Mouse (Mus musculus): ENCODE data around the gene Vmn1r51. TPM values are rescaled to one million over a fixed set of nuclear protein-coding genes. Genes with fewer than 3 reads are reported as not detected.
"Not testable (repeated sequence)": the region's sequence is repeated elsewhere in the genome, so short reads cannot be mapped to it uniquely, and the experiment has no call there.

Vmn1r51 gene
- total RNA-seq (2014; fragmentation: Nextera tagmentation) (not detected in 2 replicates), total RNA-seq (2017) (0.11 and 0.17 TPM in 2 replicates), polyA plus RNA-seq (2012) (not detected in 2 replicates)

DNA sequence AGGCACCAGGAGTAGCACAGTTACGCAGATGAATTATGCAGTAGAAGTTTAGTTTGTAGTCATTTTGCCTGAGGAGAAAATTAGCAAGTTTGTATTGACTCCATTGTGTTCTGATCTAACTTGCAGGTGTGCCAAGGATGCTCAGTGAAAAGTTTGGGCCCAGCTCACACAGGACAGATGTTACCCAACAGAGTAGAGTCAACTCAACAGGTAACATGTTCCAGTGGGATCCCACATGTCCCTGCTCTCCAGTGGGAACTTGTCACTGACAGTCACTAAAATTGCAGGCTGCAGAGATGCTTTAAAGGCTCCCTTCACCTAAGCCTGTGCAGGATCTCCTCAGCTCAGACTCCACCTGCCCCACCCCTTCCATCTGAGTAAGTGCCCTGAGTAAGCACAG lies at the start of gene Vmn1r51:
TSS of gene Vmn1r51 (plus strand) at position 301 of the 400 bp plus-strand sequence.
- H3K4me3 ChIP-seq (ENCODE audit: low read depth, low read length); H3K27me3 ChIP-seq (ENCODE audit: insufficient read depth, low read length); H3K36me3 ChIP-seq (replicated peaks); ATAC-seq (ENCODE audit: extremely low read depth, insufficient number of reproducible peaks, low FRiP score, poor library complexity, severe bottlenecking); DNase-seq (ENCODE audit: low spot score); H3K9me3 ChIP-seq (replicated peaks); H3K4me1 ChIP-seq (ENCODE audit: insufficient read depth, low read depth, low read length): not testable (repeated sequence)

DNA sequence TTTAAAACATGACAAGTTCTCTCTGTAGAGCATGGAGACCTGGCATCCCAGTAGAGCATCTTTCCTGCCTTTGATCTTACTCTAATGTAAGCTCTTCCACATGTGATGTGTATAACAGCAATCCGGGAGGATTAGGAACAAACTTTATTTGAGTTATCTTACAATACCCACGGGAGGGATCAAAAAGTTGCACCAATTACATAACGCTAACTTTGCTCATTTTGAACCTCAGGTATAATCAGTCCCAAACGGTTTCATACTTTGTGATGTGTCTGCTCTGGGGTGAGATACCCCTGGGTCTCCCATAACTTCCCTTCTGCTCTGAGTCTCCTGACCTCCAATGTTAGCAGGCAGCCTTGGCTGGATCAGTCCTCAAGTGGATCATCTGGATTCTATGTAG lies 44.0 kb upstream of the Vmn1r51 start, which contains the start of gene Vmn1r49:
TSS of gene Vmn1r49 (minus strand) at position 101 of the 400 bp plus-strand sequence.
- DNase-seq (ENCODE audit: low spot score) (no peak), ATAC-seq (ENCODE audit: extremely low read depth, insufficient number of reproducible peaks, low FRiP score, poor library complexity, severe bottlenecking) (no peak)
- no peaks in the 10 kb centered on the region for H3K36me3 ChIP-seq (replicated peaks)
- TF ChIP-seq GATA1 (IDR thresholded peaks at IDR 0.05; ENCODE audit: borderline replicate concordance, low read length) (no peak), GATA2 (IDR thresholded peaks at IDR 0.05; ENCODE audit: borderline replicate concordance, low read depth, low read length) (no peak), CTCF (IDR thresholded peaks at IDR 0.05; ENCODE audit: low read depth, low read length) (no peak), POLR2AphosphoS5 (IDR thresholded peaks at IDR 0.05; ENCODE audit: insufficient replicate concordance, low read depth, low read length) (no peak), TAL1 (conservative IDR thresholded peaks at IDR 0.05; ENCODE audit: low read depth, low read length) (no peak)
- no peak within 1 kb of the TSS for H3K4me3 ChIP-seq (ENCODE audit: low read depth, low read length)
- H3K27me3 ChIP-seq (ENCODE audit: insufficient read depth, low read length), result no peaks in the 10 kb centered on the region
- no peaks in the 10 kb centered on the region for H3K4me1 ChIP-seq (ENCODE audit: insufficient read depth, low read depth, low read length)
- H3K9me3 ChIP-seq (replicated peaks), result no peaks in the 10 kb centered on the region

DNA sequence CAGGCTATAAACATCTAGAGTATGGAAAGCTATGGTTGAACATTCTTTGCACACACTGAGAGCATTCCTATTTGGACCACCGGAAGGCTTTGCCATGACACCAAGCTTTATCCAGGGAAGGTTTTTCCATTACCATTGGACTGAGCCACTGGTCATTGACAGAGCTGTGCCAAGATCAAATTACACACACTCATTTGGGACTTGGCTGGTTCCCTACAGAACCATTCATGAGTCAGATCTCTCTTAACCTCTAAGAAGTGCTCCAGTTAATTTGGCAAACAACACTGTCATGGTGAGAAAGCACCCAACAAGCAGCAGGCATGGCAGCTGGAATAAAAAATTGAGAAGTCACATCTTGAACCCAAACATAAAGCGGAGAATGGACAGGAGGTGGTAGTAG lies 21.8 kb upstream of the Vmn1r51 start:
- ATAC-seq (ENCODE audit: extremely low read depth, insufficient number of reproducible peaks, low FRiP score, poor library complexity, severe bottlenecking), result no peak
- Histone ChIP-seq H3K9me3 (replicated peaks) (no peaks in the 10 kb centered on the region), H3K4me1 (ENCODE audit: insufficient read depth, low read depth, low read length) (no peaks in the 10 kb centered on the region), H3K27me3 (ENCODE audit: insufficient read depth, low read length) (no peaks in the 10 kb centered on the region), H3K4me3 (ENCODE audit: low read depth, low read length) (no peak overlapping the region), H3K36me3 (replicated peaks) (no peaks in the 10 kb centered on the region)
- TF ChIP-seq POLR2AphosphoS5 (IDR thresholded peaks at IDR 0.05; ENCODE audit: insufficient replicate concordance, low read depth, low read length) (no peak), TAL1 (conservative IDR thresholded peaks at IDR 0.05; ENCODE audit: low read depth, low read length) (no peak), GATA2 (IDR thresholded peaks at IDR 0.05; ENCODE audit: borderline replicate concordance, low read depth, low read length) (no peak), CTCF (IDR thresholded peaks at IDR 0.05; ENCODE audit: low read depth, low read length) (no peak)
- DNase-seq (ENCODE audit: low spot score), result no peak

DNA sequence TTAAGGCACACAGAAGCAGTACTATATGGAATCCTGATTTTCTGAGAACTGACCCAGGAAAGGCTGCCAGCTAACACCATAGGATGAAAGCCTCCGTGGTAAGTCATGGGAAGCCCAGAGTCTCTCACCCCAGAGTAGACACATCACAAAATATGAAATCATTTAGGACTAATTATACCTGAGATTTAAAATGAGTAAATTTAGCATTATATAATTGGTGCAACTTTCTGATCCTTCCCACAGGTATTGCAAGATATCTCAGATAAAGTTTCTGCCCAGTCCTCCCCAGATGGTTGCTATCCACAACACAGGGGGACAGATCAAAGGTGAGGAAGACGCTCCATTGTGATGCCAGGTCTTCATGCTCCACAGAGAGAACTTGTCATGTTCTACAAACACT lies 21.3 kb upstream of the Vmn1r51 start, which contains the start of gene Vmn1r50:
TSS of gene Vmn1r50 (plus strand) at position 301 of the 400 bp plus-strand sequence.
- Histone ChIP-seq H3K36me3 (replicated peaks) (no peaks in the 10 kb centered on the region), H3K4me1 (ENCODE audit: insufficient read depth, low read depth, low read length) (no peaks in the 10 kb centered on the region), H3K4me3 (ENCODE audit: low read depth, low read length) (no peak within 1 kb of the TSS), H3K27me3 (ENCODE audit: insufficient read depth, low read length) (no peaks in the 10 kb centered on the region), H3K9me3 (replicated peaks) (no peaks in the 10 kb centered on the region)
- TF ChIP-seq GATA1 (IDR thresholded peaks at IDR 0.05; ENCODE audit: borderline replicate concordance, low read length), result no peak
- TF ChIP-seq GATA2 (IDR thresholded peaks at IDR 0.05; ENCODE audit: borderline replicate concordance, low read depth, low read length), result no peak
- no peak for TF ChIP-seq POLR2AphosphoS5 (IDR thresholded peaks at IDR 0.05; ENCODE audit: insufficient replicate concordance, low read depth, low read length)
- no peak for TF ChIP-seq TAL1 (conservative IDR thresholded peaks at IDR 0.05; ENCODE audit: low read depth, low read length)
- TF ChIP-seq CTCF (IDR thresholded peaks at IDR 0.05; ENCODE audit: low read depth, low read length), result no peak
- ATAC-seq (ENCODE audit: extremely low read depth, insufficient number of reproducible peaks, low FRiP score, poor library complexity, severe bottlenecking) (no peak), DNase-seq (ENCODE audit: low spot score) (no peak)

DNA sequence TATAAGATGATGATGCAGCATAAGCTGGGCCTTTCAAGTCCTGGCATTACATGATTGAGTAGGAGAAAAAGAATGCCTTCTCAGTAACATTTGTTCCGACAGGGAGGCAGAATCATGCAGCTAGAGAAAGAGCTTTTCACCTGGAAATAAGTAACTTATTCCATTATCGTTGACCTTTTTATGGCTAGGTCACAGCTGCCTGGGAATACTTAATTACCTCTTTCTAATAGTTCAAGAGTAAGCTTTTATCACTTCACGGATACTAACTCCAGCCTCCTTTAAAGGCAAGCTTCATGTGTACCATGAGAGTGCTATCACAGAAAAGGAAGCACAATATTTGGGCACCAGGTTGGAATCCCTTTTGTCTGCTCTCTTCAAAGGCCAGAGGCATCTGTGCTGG lies 37.7 kb downstream of the Vmn1r51 start:
- no peaks in the 10 kb centered on the region for H3K4me1 ChIP-seq (ENCODE audit: insufficient read depth, low read depth, low read length)
- H3K4me3 ChIP-seq (ENCODE audit: low read depth, low read length), result no peak overlapping the region
- DNase-seq (ENCODE audit: low spot score) (no peak), ATAC-seq (ENCODE audit: extremely low read depth, insufficient number of reproducible peaks, low FRiP score, poor library complexity, severe bottlenecking) (no peak)
- no peaks in the 10 kb centered on the region for H3K36me3 ChIP-seq (replicated peaks)
- no peaks in the 10 kb centered on the region for H3K9me3 ChIP-seq (replicated peaks)
- TF ChIP-seq GATA2 (IDR thresholded peaks at IDR 0.05; ENCODE audit: borderline replicate concordance, low read depth, low read length) (no peak), TAL1 (conservative IDR thresholded peaks at IDR 0.05; ENCODE audit: low read depth, low read length) (no peak), GATA1 (IDR thresholded peaks at IDR 0.05; ENCODE audit: borderline replicate concordance, low read length) (no peak), CTCF (IDR thresholded peaks at IDR 0.05; ENCODE audit: low read depth, low read length) (no peak), POLR2AphosphoS5 (IDR thresholded peaks at IDR 0.05; ENCODE audit: insufficient replicate concordance, low read depth, low read length) (no peak)
- H3K27me3 ChIP-seq (ENCODE audit: insufficient read depth, low read length), result no peaks in the 10 kb centered on the region

DNA sequence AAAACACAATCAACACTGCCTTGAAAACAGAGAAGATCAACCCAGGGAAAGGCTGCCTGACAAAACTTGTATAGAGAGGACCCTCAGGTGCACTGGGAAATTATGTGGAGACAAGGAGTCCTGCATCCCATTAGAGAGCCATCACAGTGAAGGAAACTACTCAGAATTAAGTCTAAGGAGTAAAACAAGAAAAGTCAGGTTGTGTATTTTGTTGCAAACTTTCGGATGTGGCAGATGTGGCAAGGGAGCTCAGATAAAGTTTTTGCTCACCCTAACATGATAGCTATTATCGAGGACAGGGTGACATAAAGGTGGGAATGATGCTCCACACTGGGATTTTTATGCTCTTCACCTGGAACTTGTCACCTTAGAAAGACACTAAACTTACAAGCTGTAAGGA lies 52.1 kb downstream of the Vmn1r51 start, which contains the start of gene Vmn1r52:
TSS of gene Vmn1r52 (plus strand) at position 301 of the 400 bp plus-strand sequence.
- TF ChIP-seq POLR2AphosphoS5 (IDR thresholded peaks at IDR 0.05; ENCODE audit: insufficient replicate concordance, low read depth, low read length), result no peak
- TF ChIP-seq GATA1 (IDR thresholded peaks at IDR 0.05; ENCODE audit: borderline replicate concordance, low read length), result no peak
- no peak for TF ChIP-seq TAL1 (conservative IDR thresholded peaks at IDR 0.05; ENCODE audit: low read depth, low read length)
- TF ChIP-seq CTCF (IDR thresholded peaks at IDR 0.05; ENCODE audit: low read depth, low read length), result no peak
- TF ChIP-seq GATA2 (IDR thresholded peaks at IDR 0.05; ENCODE audit: borderline replicate concordance, low read depth, low read length), result no peak
- ATAC-seq (ENCODE audit: extremely low read depth, insufficient number of reproducible peaks, low FRiP score, poor library complexity, severe bottlenecking), result no peak

More for the DNA sequence above, 52.1 kb downstream of the Vmn1r51 start, which contains the start of gene Vmn1r52:
- Histone ChIP-seq H3K9me3 (replicated peaks) (no peaks in the 10 kb centered on the region), H3K27me3 (ENCODE audit: insufficient read depth, low read length) (no peaks in the 10 kb centered on the region), H3K4me3 (ENCODE audit: low read depth, low read length) (no peak within 1 kb of the TSS), H3K4me1 (ENCODE audit: insufficient read depth, low read depth, low read length) (no peaks in the 10 kb centered on the region), H3K36me3 (replicated peaks) (no peaks in the 10 kb centered on the region)
- DNase-seq (ENCODE audit: low spot score), result no peak

Other genes starting within 250 kb of the Vmn1r51 start
- gene Vmn1r42, start 246.2 kb upstream of the Vmn1r51 start, total RNA-seq (2014; fragmentation: Nextera tagmentation), result not detected in 2 replicates
- 0.11 and 0.12 TPM in 2 replicates for gene Vmn1r42, start 246.2 kb upstream of the Vmn1r51 start, total RNA-seq (2017)
- gene Vmn1r42, start 246.2 kb upstream of the Vmn1r51 start, polyA plus RNA-seq (2012), result not detected in 2 replicates
- not detected in 2 replicates for gene Vmn1r43, start 246.2 kb upstream of the Vmn1r51 start, total RNA-seq (2014; fragmentation: Nextera tagmentation)
- gene Vmn1r43, start 246.2 kb upstream of the Vmn1r51 start, total RNA-seq (2017), result 0.05 and 0.17 TPM in 2 replicates
- not detected in 2 replicates for gene Vmn1r43, start 246.2 kb upstream of the Vmn1r51 start, polyA plus RNA-seq (2012)
- not detected in 2 replicates for gene Vmn1r44, start 238.9 kb upstream of the Vmn1r51 start, total RNA-seq (2014; fragmentation: Nextera tagmentation)
- gene Vmn1r44, start 238.9 kb upstream of the Vmn1r51 start, total RNA-seq (2017), result 0.27 and 0.29 TPM in 2 replicates
- gene Vmn1r44, start 238.9 kb upstream of the Vmn1r51 start, polyA plus RNA-seq (2012), result not detected in 2 replicates
- gene Vmn1r45, start 182.0 kb upstream of the Vmn1r51 start, total RNA-seq (2014; fragmentation: Nextera tagmentation), result not detected in 2 replicates
- gene Vmn1r45, start 182.0 kb upstream of the Vmn1r51 start, total RNA-seq (2017), result 0.06 and 0.11 TPM in 2 replicates
- gene Vmn1r45, start 182.0 kb upstream of the Vmn1r51 start, polyA plus RNA-seq (2012), result not detected in 2 replicates
- gene Vmn1r46, start 153.3 kb upstream of the Vmn1r51 start, total RNA-seq (2014; fragmentation: Nextera tagmentation), result not detected in 2 replicates
- 0.11 and 0.12 TPM in 2 replicates for gene Vmn1r46, start 153.3 kb upstream of the Vmn1r51 start, total RNA-seq (2017)
- gene Vmn1r46, start 153.3 kb upstream of the Vmn1r51 start, polyA plus RNA-seq (2012), result not detected in 2 replicates
- gene Vmn1r47, start 106.4 kb upstream of the Vmn1r51 start, total RNA-seq (2014; fragmentation: Nextera tagmentation), result not detected in 2 replicates
- 0.16 and 0.17 TPM in 2 replicates for gene Vmn1r47, start 106.4 kb upstream of the Vmn1r51 start, total RNA-seq (2017)
- not detected in 2 replicates for gene Vmn1r47, start 106.4 kb upstream of the Vmn1r51 start, polyA plus RNA-seq (2012)
- not detected in 2 replicates for gene Vmn1r48, start 85.8 kb upstream of the Vmn1r51 start, total RNA-seq (2014; fragmentation: Nextera tagmentation)
- gene Vmn1r48, start 85.8 kb upstream of the Vmn1r51 start, total RNA-seq (2017), result not detected in 2 replicates
- gene Vmn1r48, start 85.8 kb upstream of the Vmn1r51 start, polyA plus RNA-seq (2012), result not detected in 2 replicates
- gene Vmn1r49, start 44.1 kb upstream of the Vmn1r51 start, total RNA-seq (2014; fragmentation: Nextera tagmentation), result not detected in 2 replicates
- gene Vmn1r49, start 44.1 kb upstream of the Vmn1r51 start, total RNA-seq (2017), result 0.16 and 0.17 TPM in 2 replicates
- not detected in 2 replicates for gene Vmn1r49, start 44.1 kb upstream of the Vmn1r51 start, polyA plus RNA-seq (2012)
- not detected in 2 replicates for gene Vmn1r50, start 21.2 kb upstream of the Vmn1r51 start, total RNA-seq (2014; fragmentation: Nextera tagmentation)
- 0.27 TPM in 1 of 2 replicates, not detected in the other for gene Vmn1r50, start 21.2 kb upstream of the Vmn1r51 start, total RNA-seq (2017)
- gene Vmn1r50, start 21.2 kb upstream of the Vmn1r51 start, polyA plus RNA-seq (2012), result not detected in 2 replicates
- not detected in 2 replicates for gene Vmn1r52, start 52.2 kb downstream of the Vmn1r51 start, total RNA-seq (2014; fragmentation: Nextera tagmentation)
- 0.11 TPM in 1 of 2 replicates, not detected in the other for gene Vmn1r52, start 52.2 kb downstream of the Vmn1r51 start, total RNA-seq (2017)
- not detected in 2 replicates for gene Vmn1r52, start 52.2 kb downstream of the Vmn1r51 start, polyA plus RNA-seq (2012)
- not detected in 2 replicates for gene V1ra8, start 80.2 kb downstream of the Vmn1r51 start, total RNA-seq (2014; fragmentation: Nextera tagmentation)
- gene V1ra8, start 80.2 kb downstream of the Vmn1r51 start, total RNA-seq (2017), result 0.27 TPM in 1 of 2 replicates, not detected in the other
- not detected in 2 replicates for gene V1ra8, start 80.2 kb downstream of the Vmn1r51 start, polyA plus RNA-seq (2012)
- gene Vmn1r53, start 101.8 kb downstream of the Vmn1r51 start, total RNA-seq (2014; fragmentation: Nextera tagmentation), result not detected in 2 replicates
- gene Vmn1r53, start 101.8 kb downstream of the Vmn1r51 start, total RNA-seq (2017), result 0.16 and 0.52 TPM in 2 replicates
- gene Vmn1r53, start 101.8 kb downstream of the Vmn1r51 start, polyA plus RNA-seq (2012), result not detected in 2 replicates
- gene Vmn1r54, start 123.7 kb downstream of the Vmn1r51 start, total RNA-seq (2014; fragmentation: Nextera tagmentation), result not detected in 2 replicates
- 0.16 and 0.23 TPM in 2 replicates for gene Vmn1r54, start 123.7 kb downstream of the Vmn1r51 start, total RNA-seq (2017)
- gene Vmn1r54, start 123.7 kb downstream of the Vmn1r51 start, polyA plus RNA-seq (2012), result not detected in 2 replicates
- gene BC048671, start 178.6 kb downstream of the Vmn1r51 start, total RNA-seq (2014; fragmentation: Nextera tagmentation), result not detected in 2 replicates
- gene BC048671, start 178.6 kb downstream of the Vmn1r51 start, total RNA-seq (2017), result not detected in 2 replicates
- not detected in 2 replicates for gene BC048671, start 178.6 kb downstream of the Vmn1r51 start, polyA plus RNA-seq (2012)
- gene Chst13, start 202.6 kb downstream of the Vmn1r51 start, total RNA-seq (2014; fragmentation: Nextera tagmentation), result not detected in 2 replicates
- gene Chst13, start 202.6 kb downstream of the Vmn1r51 start, total RNA-seq (2017), result 0.11 TPM in 1 of 2 replicates, not detected in the other
- gene Chst13, start 202.6 kb downstream of the Vmn1r51 start, polyA plus RNA-seq (2012), result 0.03 TPM in 1 of 2 replicates, not detected in the other
- gene Uroc1, start 210.7 kb downstream of the Vmn1r51 start, total RNA-seq (2014; fragmentation: Nextera tagmentation), result not detected in 2 replicates
- not detected in 2 replicates for gene Uroc1, start 210.7 kb downstream of the Vmn1r51 start, total RNA-seq (2017)
- not detected in 2 replicates for gene Uroc1, start 210.7 kb downstream of the Vmn1r51 start, polyA plus RNA-seq (2012)
- gene Zxdc, start 246.9 kb downstream of the Vmn1r51 start, total RNA-seq (2014; fragmentation: Nextera tagmentation), result 23.3 and 24.9 TPM in 2 replicates
- 19.0 and 19.7 TPM in 2 replicates for gene Zxdc, start 246.9 kb downstream of the Vmn1r51 start, total RNA-seq (2017)
- 32.5 and 36.2 TPM in 2 replicates for gene Zxdc, start 246.9 kb downstream of the Vmn1r51 start, polyA plus RNA-seq (2012)